Mouse (Mus musculus): ENCODE results near the gene Zbed4. TPM values are rescaled to one million over a fixed set of nuclear protein-coding genes. Genes with fewer than 3 reads are reported as not detected.
A peak's percentile ranks its signal among the peaks of the same experiment; 100 is the strongest.

The Zbed4 gene
- total RNA-seq, 2 experiments from 2014 or later, result 8.9 to 12.4 TPM

DNA sequence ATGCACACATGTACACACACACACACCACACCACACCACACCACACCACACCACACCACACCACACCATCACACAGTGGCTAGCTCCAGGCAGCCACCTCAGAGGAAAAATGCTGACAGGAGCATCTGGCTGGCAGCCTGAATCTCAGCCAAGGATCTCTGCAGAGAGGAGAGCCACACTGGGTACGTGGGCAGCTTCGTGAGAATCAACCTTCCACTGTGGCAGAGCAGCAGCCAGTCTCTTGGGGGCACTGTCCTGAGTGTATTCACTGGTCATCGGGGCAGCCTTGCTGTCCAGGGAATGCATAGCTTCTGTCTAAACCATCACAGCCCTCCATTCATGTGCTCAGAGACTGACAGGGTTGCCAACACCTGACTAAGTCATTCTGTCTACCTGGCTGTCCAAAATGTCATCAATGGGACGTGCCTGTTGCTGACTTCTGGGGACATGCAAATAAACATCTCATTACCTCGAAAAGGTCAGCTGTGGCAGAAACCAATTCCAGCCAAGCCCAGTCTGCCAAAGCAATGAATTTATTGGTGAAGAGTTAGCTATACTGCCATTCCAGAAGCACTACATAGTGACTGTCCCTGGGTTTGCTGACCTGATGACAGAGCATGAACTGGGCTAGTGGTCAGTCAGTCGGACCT, 78.5 kb downstream of the Zbed4 start:
- intact Hi-C loops (cut with DNase I), result loop anchor here (5.0 to 10.0 kb wide), 2 partner anchors 167 to 245 kb away; partner anchors contain the start of gene Trabd
- no peak for DNase-seq

DNA sequence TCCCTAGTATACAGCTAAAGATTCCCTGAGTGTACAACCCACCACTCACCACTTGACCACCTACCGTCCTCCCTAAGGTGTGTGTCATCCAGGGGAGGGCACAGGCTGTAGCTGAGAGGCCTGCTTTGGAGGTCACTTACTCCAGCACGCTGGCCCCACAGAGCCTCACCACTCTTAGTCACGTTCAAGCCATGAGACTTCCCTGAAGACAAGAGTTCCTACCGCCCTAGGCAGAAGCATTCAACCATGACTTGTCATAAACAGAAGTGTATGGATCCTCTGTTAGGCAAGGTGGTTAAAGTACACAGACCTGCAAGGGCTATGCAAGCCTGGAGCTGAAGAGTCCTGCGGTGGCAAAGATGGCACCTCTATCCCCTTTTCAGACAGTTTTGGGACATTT, 79.2 kb downstream of the Zbed4 start:
- intact Hi-C loops (cut with DNase I), result no loop called here
- no peak for DNase-seq

DNA sequence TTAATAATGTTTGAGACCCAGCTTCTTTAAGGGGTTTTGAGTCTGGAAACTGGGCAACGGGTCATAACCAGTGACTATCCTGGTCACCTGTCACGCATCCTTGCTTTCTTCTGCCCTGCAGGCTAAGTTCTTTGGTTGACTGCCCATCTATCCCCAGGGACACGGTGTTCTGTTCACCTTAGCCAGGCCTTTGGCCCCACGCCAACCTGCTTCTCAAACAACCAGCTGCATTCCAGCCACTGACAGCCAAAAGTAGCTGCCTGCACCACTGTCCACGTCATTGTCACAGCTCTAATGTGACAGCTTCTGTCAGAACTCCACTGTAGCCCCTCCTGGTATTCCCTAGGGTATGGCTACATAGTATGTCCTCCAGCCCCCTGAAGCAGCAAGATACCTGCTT, 80.0 kb downstream of the Zbed4 start:
- intact Hi-C loops (cut with DNase I), result no loop called here
- DNase-seq, result peak; percentile 82

DNA sequence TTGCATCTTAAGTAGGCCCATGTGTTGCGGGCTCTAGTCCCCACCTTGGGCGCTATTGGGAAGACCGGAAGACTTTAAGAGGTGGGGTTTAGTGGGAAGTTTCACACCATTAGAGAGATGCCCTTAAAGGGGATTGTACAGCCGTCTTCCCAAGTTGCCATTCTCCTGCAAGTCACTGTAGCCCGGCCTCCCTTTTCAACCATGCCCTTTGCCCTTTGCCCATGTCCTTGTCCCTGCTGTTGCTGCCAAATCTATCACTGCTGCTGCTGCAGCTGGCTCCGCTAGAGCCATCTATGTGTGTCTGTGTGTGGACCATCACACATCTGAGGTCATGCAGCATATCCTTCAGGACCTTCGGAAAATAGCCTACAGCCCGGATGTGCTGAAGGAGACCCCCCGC, 81.1 kb downstream of the Zbed4 start:
- intact Hi-C loops (cut with DNase I), result no loop called here
- no peak for DNase-seq

Other genes with a start within 250 kb of the Zbed4 start
- gene Zdhhc25, start 151.4 kb upstream of the Zbed4 start, total RNA-seq (2021), result not detected
- 10 to 100 TPM; 35.1 to 35.8 TPM for gene Brd1, start 17.4 kb upstream of the Zbed4 start, total RNA-seq (2021)
- gene Alg12, start 67.7 kb downstream of the Zbed4 start, total RNA-seq (2021), result 1 to 10 TPM; 9.2 to 9.9 TPM
- 10 to 100 TPM; 12.1 to 22.5 TPM for gene Creld2, start 68.0 kb downstream of the Zbed4 start, total RNA-seq (2021)
- 10 to 100 TPM; 97.7 to 97.8 TPM for gene Pim3, start 110.5 kb downstream of the Zbed4 start, total RNA-seq (2021)
- not detected for gene Ttll8, start 202.8 kb downstream of the Zbed4 start, total RNA-seq (2021)
- gene Mlc1, start 227.3 kb downstream of the Zbed4 start, total RNA-seq (2021), result not detected
- gene Mov10l1, start 231.2 kb downstream of the Zbed4 start, total RNA-seq (2021), result 10 to 100 TPM; 72.2 to 81.8 TPM